Comparison of ENCODE assay signal across 8 mouse cellular contexts in genomic region chr16:37010370-37010769, GRCm38 (mm10). TPM values are rescaled to one million over a fixed set of nuclear protein-coding genes. Genes with fewer than 3 reads are reported as not detected.
DNase-seq lines count a peak whose midpoint lies in the region; ATAC-seq lines count a peak whose summit lies in the region.

No protein-coding gene starts in this region.

- no peak overlapping the region for H3K4me3 ChIP-seq in embryonic facial prominence, embryonic 13.5 days
- H3K4me3 ChIP-seq in hindbrain, embryonic 15.5 days, result no peak overlapping the region

- intact Hi-C loops in left cerebral cortex, postnatal 25 days (cut with DNase I), result loop anchor here (2.0 to 5.0 kb wide), 4 partner anchors 92 to 538 kb away; partner anchors contain the start of genes Eaf2, Golgb1 and Iqcb1

- peak overlapping the region; percentile 82; the same call in 1 of the 2 replicates for H3K4me2 ChIP-seq in embryonic facial prominence, embryonic 13.5 days
- H3K4me2 ChIP-seq in hindbrain, embryonic 15.5 days, result no peak overlapping the region; the same call in 1 of the 2 replicates

- no peaks in the 10 kb centered on the region for H3K27me3 ChIP-seq in embryonic facial prominence, embryonic 13.5 days
- no peaks in the 10 kb centered on the region for H3K27me3 ChIP-seq in hindbrain, embryonic 15.5 days

- DNase-seq in ovary, postnatal 14 days (ENCODE audit: low spot score), result peak; percentile 18
- no peak for DNase-seq in ovary, adult 18-20 months (ENCODE audit: low spot score)
- DNase-seq in adrenal gland, postnatal 14 days, result peak; percentile 35
- DNase-seq in left cerebral cortex, postnatal 25 days (ENCODE audit: low spot score in 2 of 2), result peak; percentile 37 to 70
- DNase-seq in gastrocnemius, postnatal 4 days (ENCODE audit: low spot score in 2 of 2), result no peak

- H3K4me1 ChIP-seq in embryonic facial prominence, embryonic 13.5 days, result peaks cover 14% of the 10 kb centered on the region
- H3K4me1 ChIP-seq in hindbrain, embryonic 15.5 days (replicated peaks), result peaks cover 17% of the 10 kb centered on the region

- ATAC-seq in embryonic facial prominence, embryonic 13.5 days (ENCODE audit: insufficient number of reproducible peaks, insufficient read depth, low FRiP score, low TSS enrichment, low read depth), result no peak
- peak; percentile 54 for ATAC-seq in hindbrain, embryonic 15.5 days (ENCODE audit: low FRiP score, low read depth)
- ATAC-seq in monocyte, adult 5-6 weeks (replicated peaks; ENCODE audit: insufficient number of reproducible peaks, low FRiP score, low TSS enrichment, poor library complexity, severe bottlenecking), result 0 out of 2 replicates have a peak, but pooled peaks have one; percentile 55

- 57% methylated on average over 4 of the region's 4 CpGs for WGBS in embryonic facial prominence, embryonic 13.5 days
- 56% methylated on average over 4 of the region's 4 CpGs for WGBS in hindbrain, embryonic 15.5 days

- H3K27ac ChIP-seq in embryonic facial prominence, embryonic 13.5 days, result no peak overlapping the region
- no peak overlapping the region for H3K27ac ChIP-seq in hindbrain, embryonic 15.5 days (replicated peaks)

- peaks cover 8% of the 10 kb centered on the region; the same call in 1 of the 2 replicates for H3K36me3 ChIP-seq in embryonic facial prominence, embryonic 13.5 days
- no peaks in the 10 kb centered on the region for H3K36me3 ChIP-seq in hindbrain, embryonic 15.5 days

- H3K9me3 ChIP-seq in embryonic facial prominence, embryonic 13.5 days, result no peaks in the 10 kb centered on the region
- H3K9me3 ChIP-seq in hindbrain, embryonic 15.5 days, result no peaks in the 10 kb centered on the region

- H3K9ac ChIP-seq in embryonic facial prominence, embryonic 13.5 days, result no peak overlapping the region
- H3K9ac ChIP-seq in hindbrain, embryonic 15.5 days, result no peak overlapping the region

RNA-seq across cellular contexts. Expression of gene Polq, which starts 1.2 kb away (rescaled TPM):
- total RNA-seq in adrenal gland, postnatal 14 days (2021), result 1.8 and 2.1 TPM in 2 replicates
- 9.1 and 9.4 TPM in 2 replicates for polyA plus RNA-seq in embryonic facial prominence, embryonic 13.5 days (2015; fragmentation: Nextera tagmentation; extraction: Ambion mirVana)
- polyA plus RNA-seq in hindbrain, embryonic 15.5 days (2015; fragmentation: Nextera tagmentation; extraction: Ambion mirVana), result 2.4 and 3.5 TPM in 2 replicates
- 1 to 10 TPM; 1.7 to 1.8 TPM for total RNA-seq in left cerebral cortex, postnatal 25 days (2021)
- total RNA-seq in monocyte, adult 5-6 weeks (2017), result 2.6 to 9.0 TPM (median 4.5 TPM) in 3 replicates
- 1 to 10 TPM; 2.9 to 3.3 TPM for total RNA-seq in gastrocnemius, postnatal 4 days (2021)

RNA-seq across cellular contexts. Expression of gene Fbxo40, which starts 20.1 kb away (rescaled TPM):
- total RNA-seq in adrenal gland, postnatal 14 days (2021), result 0.26 and 0.83 TPM in 2 replicates
- polyA plus RNA-seq in embryonic facial prominence, embryonic 13.5 days (2015; fragmentation: Nextera tagmentation; extraction: Ambion mirVana), result not detected in 2 replicates
- polyA plus RNA-seq in hindbrain, embryonic 15.5 days (2015; fragmentation: Nextera tagmentation; extraction: Ambion mirVana), result 0.04 TPM in 1 of 2 replicates, not detected in the other
- total RNA-seq in left cerebral cortex, postnatal 25 days (2021), result under 1 TPM; 0.43 to 0.80 TPM
- total RNA-seq in monocyte, adult 5-6 weeks (2017), result 0.29 to 0.38 TPM in 2 of 3 replicates, not detected in the other
- total RNA-seq in gastrocnemius, postnatal 4 days (2021), result 10 to 100 TPM in 1 of 2 experiments, 1 to 10 TPM in 1; 9.6 to 13.1 TPM

Comparison
In these comparisons a context has a peak if more than half of its experiments do, and no peak if none do; other contexts are left out.
1. DNase-seq: peak in ovary, postnatal 14 days (single experiment), adrenal gland, postnatal 14 days (single experiment) and left cerebral cortex, postnatal 25 days (2 of 2); none in ovary, adult 18-20 months (single experiment) and gastrocnemius, postnatal 4 days (0 of 2).